Mouse (Mus musculus): ENCODE data around the gene Zgpat.

DNA sequence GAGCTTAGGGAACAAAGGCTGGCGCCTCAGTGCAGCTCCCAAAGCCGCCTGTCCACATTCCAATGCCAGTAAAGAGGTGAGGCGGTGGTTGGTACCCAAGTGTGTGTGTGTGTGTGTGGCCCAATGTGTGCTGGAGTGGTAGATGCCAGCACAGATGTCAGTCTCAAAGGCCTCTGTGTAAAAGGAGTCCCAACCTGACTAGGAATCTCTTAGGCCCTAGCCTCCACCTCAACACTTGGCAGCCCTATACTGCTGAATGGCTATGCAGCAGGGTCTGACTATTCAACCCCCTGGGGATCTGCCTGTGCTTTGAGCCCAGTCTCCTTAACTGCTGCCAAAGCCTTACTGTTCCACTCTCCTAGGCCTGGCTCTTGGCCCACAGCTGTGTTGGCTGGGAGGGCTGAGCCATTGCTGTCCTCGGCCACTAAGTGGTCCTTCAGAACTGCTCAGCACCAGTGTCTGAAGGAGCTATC is 20.2 kb downstream of the Zgpat start:
- TF ChIP-seq CTCF (IDR thresholded peaks at IDR 0.05; ENCODE audit: extremely low read depth, insufficient read length, insufficient replicate concordance, low read depth, low read length), result no peak
- TF ChIP-seq POLR2A (IDR thresholded peaks at IDR 0.05; ENCODE audit: low read depth, low read length), result no peak

Data from small intestine, adult 2 months (tissue).